Mouse (Mus musculus): Measurements from ENCODE around the gene Serpina1e.

- TF ChIP-seq CTCF (IDR thresholded peaks at IDR 0.05; ENCODE audit: extremely low read depth, insufficient read depth, insufficient read length, insufficient replicate concordance) (no peak), POLR2A (IDR thresholded peaks at IDR 0.05; ENCODE audit: low read depth, low read length) (no peak)
Observed at GRCm38 (mm10) chr12:104003238-104003612, 44.5 kb upstream of the Serpina1e start.

Data from spleen, adult 2 months (tissue).